Mouse (Mus musculus) liver, embryonic 13.5 days (tissue): ENCODE measurements around the gene Zbtb8b. TPM values are rescaled to one million over a fixed set of nuclear protein-coding genes. Genes with fewer than 3 reads are reported as not detected.

Experiments
- ATAC-seq: fragments of 200-750 bp; cut with Nextera tagmentation; 2 replicates; pipeline ENCODE4 v1.8.0; 2017; ENCODE audit warnings: low read depth, mild to moderate bottlenecking, moderate number of reproducible peaks, moderate library complexity
- DNase-seq: peaks from one replicate; pipeline ENCODE4 v3.0.0; 2022
- H3K27ac ChIP-seq: fragments of 300-500 bp; sonication (generic); 2 replicates; pipeline ENCODE4 v1.5.1; 2015; ENCODE audit warnings: moderate library complexity, mild to moderate bottlenecking, inconsistent platforms
- H3K27me3 ChIP-seq: fragments of 300-500 bp; sonication (generic); 2 replicates; pipeline ENCODE4 v1.6.1; 2015; ENCODE audit warnings: mild to moderate bottlenecking, inconsistent platforms
- H3K36me3 ChIP-seq: fragments of 300-500 bp; sonication (generic); 2 replicates; pipeline ENCODE4 v1.6.1; 2015; ENCODE audit warnings: mild to moderate bottlenecking, inconsistent platforms
- H3K4me1 ChIP-seq: fragments of 300-500 bp; sonication (generic); replicated peaks from 2 replicates; pipeline ENCODE4 v1.6.1; 2015; ENCODE audit warnings: inconsistent platforms
- H3K4me2 ChIP-seq: fragments of 300-500 bp; sonication (generic); 2 replicates; pipeline ENCODE4 v1.6.1; 2015; ENCODE audit warnings: inconsistent platforms, mild to moderate bottlenecking, moderate library complexity
- H3K4me3 ChIP-seq: fragments of 300-500 bp; sonication (generic); replicated peaks from 2 replicates; pipeline ENCODE4 v1.5.1; 2015; ENCODE audit warnings: mild to moderate bottlenecking, inconsistent platforms
- H3K9ac ChIP-seq: fragments of 300-500 bp; sonication (generic); 2 replicates; pipeline ENCODE4 v1.6.1; 2015; ENCODE audit warnings: mild to moderate bottlenecking, inconsistent platforms
- H3K9me3 ChIP-seq: fragments of 300-500 bp; sonication (generic); replicated peaks from 2 replicates; pipeline ENCODE4 v1.6.1; 2016; ENCODE audit warnings: inconsistent platforms
- WGBS: fragments of 180-500 bp; shearing (Covaris S2); methylation state at CpG from one replicate; pipeline ENCODE4 v1.1.7; 2015; ENCODE audit not compliant: insufficient replicate concordance; 5-methylcytosine and 5-hydroxymethylcytosine counted together
- polyA plus RNA-seq: library from polyadenylated mRNA; unstranded; fragments of >200 nt; fragmentation: Nextera tagmentation; extraction: Ambion mirVana; gene quantifications from 2 replicates; pipeline ENCODE4 v1.2.1, GENCODE M21; 2015

Gene Zbtb8b
- polyA plus RNA-seq, 1 experiment from 2014 or later = 0.96 TPM

DNA sequence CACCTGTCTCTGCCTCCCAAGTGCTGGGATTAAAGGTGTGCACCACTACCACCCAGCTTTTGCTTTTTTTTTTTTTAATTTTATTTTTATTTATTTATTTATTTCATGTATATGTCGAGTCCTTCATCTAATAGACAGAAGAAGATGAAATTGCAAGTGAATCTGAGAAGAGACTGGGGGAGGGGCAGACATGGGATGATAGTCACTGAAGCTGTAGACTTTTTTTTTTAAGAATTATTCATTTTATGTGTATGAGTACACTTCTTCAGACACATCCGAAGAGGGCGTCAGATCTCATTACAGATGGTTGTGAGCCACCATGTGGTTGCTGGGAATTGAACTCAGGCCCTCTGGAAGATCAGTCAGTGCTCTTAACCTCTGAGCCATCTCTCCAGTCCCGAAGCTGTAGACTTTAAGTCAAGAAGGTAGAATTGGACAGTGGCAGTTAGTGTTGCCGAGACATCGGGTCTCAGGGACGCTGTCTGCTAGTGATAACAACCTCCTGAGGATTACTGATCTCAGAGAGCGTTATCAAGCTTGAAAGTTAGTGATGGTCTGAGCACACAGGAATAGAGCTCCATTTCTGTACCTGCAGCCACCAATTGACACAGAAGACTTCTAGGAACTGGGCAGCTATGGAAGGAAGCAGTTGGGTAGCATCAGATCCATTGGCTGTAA lies 54.2 kb downstream of the Zbtb8b start:
- Histone ChIP-seq H3K9ac (peak overlapping the region; percentile 22; the same call in 1 of the 2 replicates), H3K9me3 (no peaks in the 10 kb centered on the region)
- peak; percentile 90 for ATAC-seq

DNA sequence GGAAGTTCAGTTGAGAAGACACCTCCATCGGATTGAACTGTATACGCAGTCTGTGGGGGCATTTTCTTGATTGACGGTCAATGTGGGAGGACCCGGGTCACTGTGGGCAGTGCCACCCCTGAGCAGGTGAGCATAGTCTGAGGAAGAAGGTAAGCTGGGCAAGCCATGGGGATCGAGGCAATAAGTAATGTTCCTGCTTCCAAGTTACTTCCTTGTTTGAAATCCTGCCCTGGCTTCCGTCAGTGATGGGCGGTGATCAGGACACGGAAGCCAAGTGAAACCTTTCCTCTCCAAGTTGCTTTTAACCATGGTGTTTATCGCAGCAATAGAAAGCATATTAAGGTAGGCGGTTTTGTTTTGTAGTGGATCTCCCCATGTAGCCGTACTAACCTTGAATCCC lies 55.0 kb downstream of the Zbtb8b start:
- no peaks in the 10 kb centered on the region for H3K36me3 ChIP-seq
- WGBS = 77% methylated on average over 11 of the region's 11 CpGs
- peaks cover 39% of the 10 kb centered on the region for H3K4me1 ChIP-seq
- DNase-seq = no peak
- 0 out of 2 replicates have a peak overlapping the region, but pooled peaks have one; percentile 1 for H3K4me2 ChIP-seq
- ATAC-seq = no peak
- no peaks in the 10 kb centered on the region for H3K27me3 ChIP-seq
- H3K27ac ChIP-seq = peak overlapping the region; percentile 82; the same call in 1 of the 2 replicates
- no peak overlapping the region for H3K4me3 ChIP-seq
- H3K9ac ChIP-seq = no peak overlapping the region
- H3K9me3 ChIP-seq = no peaks in the 10 kb centered on the region

More for the DNA sequence above, 54.2 kb downstream of the Zbtb8b start:
- Histone ChIP-seq H3K4me1 (peaks cover 39% of the 10 kb centered on the region), H3K27me3 (no peaks in the 10 kb centered on the region), H3K27ac (peak overlapping the region; percentile 82), H3K4me3 (no peak overlapping the region), H3K4me2 (peak overlapping the region; percentile 41), H3K36me3 (no peaks in the 10 kb centered on the region)
- 24% methylated on average over 8 of the region's 8 CpGs for WGBS
- DNase-seq = peak; percentile 67

- no peak overlapping the region; the same call in 1 of the 2 replicates for H3K27ac ChIP-seq
- 34% methylated on average over 6 of the region's 6 CpGs for WGBS
- H3K9ac ChIP-seq = no peak overlapping the region
- H3K27me3 ChIP-seq = peaks cover 6% of the 10 kb centered on the region
- no peaks in the 10 kb centered on the region for H3K9me3 ChIP-seq
- no peaks in the 10 kb centered on the region for H3K36me3 ChIP-seq
- ATAC-seq (no peak), DNase-seq (no peak)
- H3K4me3 ChIP-seq = no peak overlapping the region
- H3K4me1 ChIP-seq = peaks cover 39% of the 10 kb centered on the region
- no peak overlapping the region for H3K4me2 ChIP-seq
Observed at GRCm38 (mm10) chr4:129384440-129384839, 56.2 kb downstream of the Zbtb8b start.

DNA sequence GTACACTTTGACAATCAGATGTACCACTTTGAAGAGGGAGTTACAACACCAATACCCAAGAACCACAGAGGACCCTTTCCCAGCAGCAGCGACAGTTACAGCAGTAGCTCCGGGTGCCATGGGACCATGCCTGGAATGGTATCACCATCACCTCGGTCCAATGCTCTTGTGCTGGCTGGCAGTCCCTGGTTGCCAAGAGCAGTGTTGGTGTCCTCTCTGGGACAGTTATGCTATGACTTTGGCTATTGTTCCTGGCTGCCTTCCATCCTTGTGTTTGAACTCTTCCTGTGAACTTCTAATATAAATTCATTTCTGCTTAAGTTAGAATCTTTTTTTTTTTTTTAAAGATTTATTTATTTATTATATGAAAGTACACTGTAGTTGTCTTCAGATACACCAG lies 57.1 kb downstream of the Zbtb8b start:
- Histone ChIP-seq H3K27me3 (peaks cover 12% of the 10 kb centered on the region), H3K4me3 (no peak overlapping the region), H3K36me3 (no peaks in the 10 kb centered on the region), H3K9me3 (no peaks in the 10 kb centered on the region), H3K9ac (no peak overlapping the region), H3K4me2 (no peak overlapping the region), H3K4me1 (peaks cover 39% of the 10 kb centered on the region), H3K27ac (no peak overlapping the region)
- ATAC-seq = no peak
- 83% methylated on average over 3 of the region's 3 CpGs for WGBS
- no peak for DNase-seq

DNA sequence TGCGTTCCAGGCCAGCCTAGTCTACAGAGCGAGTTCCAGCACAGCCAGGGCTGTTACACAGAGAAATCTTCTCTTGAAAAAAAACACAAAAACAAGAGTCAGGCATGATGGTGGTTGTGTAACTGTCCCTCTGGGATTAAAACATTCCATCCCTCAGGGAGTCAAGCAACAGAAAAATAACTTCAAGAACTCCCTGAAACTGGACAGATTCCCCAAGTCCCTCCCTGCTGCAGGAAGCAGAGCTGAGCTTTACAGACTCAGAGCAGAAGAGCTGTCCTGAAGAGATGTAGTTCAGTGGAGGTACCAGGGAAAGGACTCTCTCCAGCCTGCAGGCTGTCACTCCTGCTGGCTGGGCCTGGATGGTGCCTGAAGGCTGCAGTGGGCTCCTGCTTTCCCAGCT lies 58.2 kb downstream of the Zbtb8b start:
- 87% methylated on average over 2 of the region's 2 CpGs for WGBS
- ATAC-seq = no peak

GRCm38 (mm10) chr4:129382029-129382428 lies 58.6 kb downstream of the Zbtb8b start:
- ATAC-seq = no peak
- H3K4me2 ChIP-seq = no peak overlapping the region
- no peaks in the 10 kb centered on the region for H3K36me3 ChIP-seq
- H3K4me3 ChIP-seq = no peak overlapping the region
- H3K27me3 ChIP-seq = peaks cover 28% of the 10 kb centered on the region
- no peak for DNase-seq
- no peak overlapping the region for H3K9ac ChIP-seq
- H3K9me3 ChIP-seq = no peaks in the 10 kb centered on the region
- WGBS = 73% methylated on average over 9 of the region's 9 CpGs
- no peak overlapping the region for H3K27ac ChIP-seq
- peaks cover 37% of the 10 kb centered on the region for H3K4me1 ChIP-seq

More for the DNA sequence above, 58.2 kb downstream of the Zbtb8b start:
- Histone ChIP-seq H3K9me3 (no peaks in the 10 kb centered on the region), H3K27me3 (peaks cover 23% of the 10 kb centered on the region), H3K27ac (no peak overlapping the region), H3K36me3 (no peaks in the 10 kb centered on the region), H3K4me1 (peaks cover 40% of the 10 kb centered on the region), H3K4me3 (no peak overlapping the region), H3K4me2 (no peak overlapping the region), H3K9ac (no peak overlapping the region)
- no peak for DNase-seq

- H3K4me1 ChIP-seq = peaks cover 37% of the 10 kb centered on the region
- no peak overlapping the region for H3K27ac ChIP-seq
- H3K36me3 ChIP-seq = no peaks in the 10 kb centered on the region
- ATAC-seq (no peak), DNase-seq (no peak)
- peaks cover 36% of the 10 kb centered on the region for H3K27me3 ChIP-seq
- H3K4me3 ChIP-seq = no peak overlapping the region
- 66% methylated on average over 8 of the region's 8 CpGs for WGBS
- H3K9me3 ChIP-seq = no peaks in the 10 kb centered on the region
- no peak overlapping the region for H3K9ac ChIP-seq
- H3K4me2 ChIP-seq = no peak overlapping the region
Observed at GRCm38 (mm10) chr4:129381148-129381547, 59.5 kb downstream of the Zbtb8b start.

DNA sequence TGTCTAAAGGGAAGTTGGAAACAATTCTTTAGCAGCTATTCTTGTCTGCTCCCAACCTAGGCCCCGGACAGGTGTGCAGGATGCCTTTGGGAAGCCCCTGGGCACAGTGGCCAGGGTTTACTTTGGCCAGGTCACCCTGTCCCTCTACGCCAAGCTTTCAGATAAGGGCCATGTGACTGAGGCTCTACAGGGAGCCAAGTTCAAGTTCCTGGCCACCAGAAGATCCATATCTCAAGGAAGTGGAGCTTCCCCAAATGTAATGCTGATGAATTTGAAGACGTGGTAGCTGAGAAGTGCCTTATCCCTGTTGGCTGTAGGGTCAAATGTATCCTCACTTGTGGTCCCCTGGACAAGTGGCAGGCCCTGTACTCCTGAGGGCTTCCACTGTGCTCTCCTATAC lies 60.8 kb downstream of the Zbtb8b start:
- ATAC-seq (no peak), DNase-seq (no peak)
- Histone ChIP-seq H3K27ac (no peak overlapping the region), H3K36me3 (no peaks in the 10 kb centered on the region), H3K4me2 (no peak overlapping the region), H3K9me3 (no peaks in the 10 kb centered on the region), H3K27me3 (peaks cover 43% of the 10 kb centered on the region), H3K4me3 (no peak overlapping the region), H3K9ac (no peak overlapping the region), H3K4me1 (peaks cover 39% of the 10 kb centered on the region)
- WGBS = 33% methylated on average over 3 of the region's 3 CpGs

GRCm38 (mm10) chr4:129377601-129378390 lies 62.9 kb downstream of the Zbtb8b start, which contains the start of gene Zbtb8a:
Gene Zbtb8a, minus strand, starts transcription at chr4:129378116.
- H3K27ac ChIP-seq = peak within 1 kb of the TSS; percentile 58
- DNase-seq (no peak), ATAC-seq (peak; percentile 67)
- no peaks in the 10 kb centered on the region for H3K9me3 ChIP-seq
- WGBS = 2% methylated on average over 65 of the region's 65 CpGs
- H3K4me3 ChIP-seq = peak within 1 kb of the TSS; percentile 76
- H3K36me3 ChIP-seq = no peaks in the 10 kb centered on the region
- peak within 1 kb of the TSS; percentile 91 for H3K4me2 ChIP-seq
- peaks cover 47% of the 10 kb centered on the region for H3K4me1 ChIP-seq
- peak within 1 kb of the TSS; percentile 83 for H3K9ac ChIP-seq
- peaks cover 43% of the 10 kb centered on the region for H3K27me3 ChIP-seq

DNA sequence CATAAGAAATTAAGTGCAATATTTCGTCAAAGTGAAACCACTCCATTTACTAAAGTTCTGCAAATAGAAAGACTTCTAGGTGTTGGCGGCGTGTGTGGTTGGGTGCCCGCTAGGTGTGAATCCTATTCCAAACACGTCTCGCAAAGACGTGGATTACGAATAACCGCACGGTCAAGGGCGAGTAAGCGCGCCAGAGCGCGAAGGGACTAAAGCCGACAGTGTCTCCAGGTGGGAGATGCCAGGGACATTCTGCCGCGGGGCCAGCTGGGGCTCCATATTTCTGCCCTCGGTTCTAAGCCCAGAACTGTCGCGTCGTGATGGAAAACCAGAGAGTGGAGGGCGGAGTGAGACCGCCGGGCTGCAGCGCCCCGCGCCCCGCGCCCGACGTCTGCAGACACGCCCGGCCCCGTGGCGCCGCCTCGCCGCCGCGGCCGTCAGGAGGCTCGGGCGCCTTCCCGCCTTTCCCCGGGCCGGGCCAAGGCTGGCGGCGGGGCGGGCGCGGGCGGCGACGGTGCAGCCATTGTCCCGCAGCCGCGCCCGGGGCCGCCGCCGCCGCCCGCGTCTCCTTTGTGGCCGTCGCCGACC lies 63.6 kb downstream of the Zbtb8b start:
- DNase-seq (peak; percentile 12), ATAC-seq (peak; percentile 78)
- Histone ChIP-seq H3K36me3 (no peaks in the 10 kb centered on the region), H3K4me3 (peak overlapping the region; percentile 76), H3K9me3 (no peaks in the 10 kb centered on the region), H3K27ac (peak overlapping the region; percentile 58), H3K27me3 (peaks cover 43% of the 10 kb centered on the region), H3K4me1 (peaks cover 52% of the 10 kb centered on the region), H3K9ac (peak overlapping the region; percentile 83), H3K4me2 (peak overlapping the region; percentile 91)
- 1% methylated on average over 59 of the region's 68 CpGs for WGBS

- Histone ChIP-seq H3K4me2 (no peak overlapping the region), H3K9me3 (no peaks in the 10 kb centered on the region), H3K4me1 (peaks cover 52% of the 10 kb centered on the region), H3K9ac (no peak overlapping the region), H3K27me3 (peaks cover 43% of the 10 kb centered on the region), H3K27ac (no peak overlapping the region), H3K36me3 (no peaks in the 10 kb centered on the region), H3K4me3 (no peak overlapping the region)
- WGBS = 67% methylated on average over 5 of the region's 5 CpGs
- no peak for ATAC-seq
- DNase-seq = no peak
Observed at GRCm38 (mm10) chr4:129375821-129376220, 64.8 kb downstream of the Zbtb8b start.
